Mouse (Mus musculus) adrenal gland, postnatal 25 days (tissue): ENCODE measurements at regions not wholly inside any gene's neighbourhood (a gene's known extent, or its start where the extent isn't known, plus 50 kb on each side); places are given as distances from the start of the nearest gene placed in this dataset.
"Not testable (repeated sequence)": the region's sequence is repeated elsewhere in the genome, so short reads cannot be mapped to it uniquely, and the experiment has no call there.

ENCODE experiments used
- DNase-seq: peaks from one replicate; pipeline ENCODE4 v3.0.0; 2021; ENCODE audit warnings: mixed read lengths

- no peak for DNase-seq
Measured at GRCm38 (mm10) chr14:58322461-58322860, 252.1 kb downstream of the Fgf9 start.

- DNase-seq = no peak
Measured at GRCm38 (mm10) chr14:58321875-58322274, 251.5 kb downstream of the Fgf9 start.

- no peak for DNase-seq
Measured at GRCm38 (mm10) chr14:58321234-58321633, 250.9 kb downstream of the Fgf9 start.

GRCm38 (mm10) chr14:58317640-58318039 lies 247.3 kb downstream of the Fgf9 start:
- no peak for DNase-seq

- DNase-seq = no peak
Measured at GRCm38 (mm10) chr14:58317231-58317630, 246.9 kb downstream of the Fgf9 start.

GRCm38 (mm10) chr14:58307695-58308094 lies 237.3 kb downstream of the Fgf9 start:
- DNase-seq = no peak

GRCm38 (mm10) chr14:58306832-58307521 lies 236.6 kb downstream of the Fgf9 start:
- no peak for DNase-seq

- DNase-seq = no peak
Measured at GRCm38 (mm10) chr14:58300411-58300887, 230.1 kb downstream of the Fgf9 start.

GRCm38 (mm10) chr14:58286007-58286525 lies 215.7 kb downstream of the Fgf9 start:
- no peak for DNase-seq

GRCm38 (mm10) chr14:58282708-58283290 lies 212.5 kb downstream of the Fgf9 start:
- DNase-seq = peak; percentile 52

GRCm38 (mm10) chr14:58282264-58282663 lies 211.9 kb downstream of the Fgf9 start:
- no peak for DNase-seq

- not testable (repeated sequence) for DNase-seq
Measured at GRCm38 (mm10) chr14:58274440-58274839, 204.1 kb downstream of the Fgf9 start.

GRCm38 (mm10) chr14:58273693-58274419 lies 203.5 kb downstream of the Fgf9 start:
- no peak for DNase-seq

GRCm38 (mm10) chr14:58265373-58265772 lies 195.0 kb downstream of the Fgf9 start:
- no peak for DNase-seq

- no peak for DNase-seq
Measured at GRCm38 (mm10) chr14:58264401-58264800, 194.1 kb downstream of the Fgf9 start.

GRCm38 (mm10) chr14:58253369-58253968 lies 183.1 kb downstream of the Fgf9 start:
- peak; percentile 60 for DNase-seq

- DNase-seq = no peak
Measured at GRCm38 (mm10) chr14:58225869-58226268, 155.5 kb downstream of the Fgf9 start.

GRCm38 (mm10) chr14:58224419-58224818 lies 154.1 kb downstream of the Fgf9 start:
- DNase-seq = no peak

GRCm38 (mm10) chr14:58208401-58208800 lies 138.1 kb downstream of the Fgf9 start:
- no peak for DNase-seq

- DNase-seq = no peak
Measured at GRCm38 (mm10) chr14:58202607-58203295, 132.4 kb downstream of the Fgf9 start.

- no peak for DNase-seq
Measured at GRCm38 (mm10) chr14:58189948-58190347, 119.6 kb downstream of the Fgf9 start.

- DNase-seq = no peak
Measured at GRCm38 (mm10) chr14:58182869-58183268, 112.5 kb downstream of the Fgf9 start.
